Mouse (Mus musculus): ENCODE measurements around the gene Tsc22d3. TPM values are rescaled to one million over a fixed set of nuclear protein-coding genes. Genes with fewer than 3 reads are reported as not detected.
"Not testable (repeated sequence)": the region's sequence is repeated elsewhere in the genome, so short reads cannot be mapped to it uniquely, and the experiment has no call there.

Gene Tsc22d3
- total and polyA plus RNA-seq, 2 experiments from 2014 or later: 92.2 to 114 TPM

GRCm38 (mm10) chrX:140544737-140545136 is 55.7 kb downstream of the Tsc22d3 start:
- peak; percentile 66 for DNase-seq
- no peaks in the 10 kb centered on the region for H3K9me3 ChIP-seq (ENCODE audit: low read length)
- no peak overlapping the region for H3K27ac ChIP-seq (ENCODE audit: low read depth, low read length)
- no peaks in the 10 kb centered on the region for H3K4me1 ChIP-seq (ENCODE audit: insufficient read depth)
- H3K4me2 ChIP-seq (ENCODE audit: low read depth): no peak overlapping the region
- peak; percentile 68 for TF ChIP-seq CTCF (IDR thresholded peaks at IDR 0.05; ENCODE audit: low read depth)
- H3K9ac ChIP-seq: no peak overlapping the region
- H3K36me3 ChIP-seq (ENCODE audit: insufficient read depth): no peaks in the 10 kb centered on the region
- H3K4me3 ChIP-seq (ENCODE audit: low read depth, low read length): no peak overlapping the region
- no peaks in the 10 kb centered on the region; the same call in 1 of the 2 replicates for H3K27me3 ChIP-seq (ENCODE audit: insufficient read depth, low read length)
- 41% methylated on average over 3 of the region's 3 CpGs for WGBS
- no peak for ATAC-seq

GRCm38 (mm10) chrX:140542938-140543673 is 57.4 kb downstream of the Tsc22d3 start:
- Histone ChIP-seq H3K27ac (ENCODE audit: low read depth, low read length) (peak overlapping the region; percentile 74), H3K9ac (peak overlapping the region; percentile 68), H3K36me3 (ENCODE audit: insufficient read depth) (no peaks in the 10 kb centered on the region), H3K4me2 (ENCODE audit: low read depth) (peak overlapping the region; percentile 57), H3K27me3 (ENCODE audit: insufficient read depth, low read length) (no peaks in the 10 kb centered on the region; the same call in 1 of the 2 replicates), H3K4me3 (ENCODE audit: low read depth, low read length) (peak overlapping the region; percentile 46), H3K4me1 (ENCODE audit: insufficient read depth) (no peaks in the 10 kb centered on the region), H3K9me3 (ENCODE audit: low read length) (no peaks in the 10 kb centered on the region)
- peak; percentile 38 for TF ChIP-seq CTCF (IDR thresholded peaks at IDR 0.05; ENCODE audit: low read depth)
- WGBS: 34% methylated on average over 18 of the region's 18 CpGs
- ATAC-seq (peak; percentile 88), DNase-seq (peak; percentile 81)

- peak overlapping the region; percentile 46 for H3K4me3 ChIP-seq (ENCODE audit: low read depth, low read length)
- DNase-seq (no peak), ATAC-seq (peak; percentile 86)
- 25% methylated on average over 21 of the region's 21 CpGs for WGBS
- no peaks in the 10 kb centered on the region for H3K4me1 ChIP-seq (ENCODE audit: insufficient read depth)
- H3K4me2 ChIP-seq (ENCODE audit: low read depth): peak overlapping the region; percentile 57
- no peaks in the 10 kb centered on the region; the same call in 1 of the 2 replicates for H3K27me3 ChIP-seq (ENCODE audit: insufficient read depth, low read length)
- H3K27ac ChIP-seq (ENCODE audit: low read depth, low read length): peak overlapping the region; percentile 74
- no peaks in the 10 kb centered on the region for H3K36me3 ChIP-seq (ENCODE audit: insufficient read depth)
- no peaks in the 10 kb centered on the region for H3K9me3 ChIP-seq (ENCODE audit: low read length)
- no peak for TF ChIP-seq CTCF (IDR thresholded peaks at IDR 0.05; ENCODE audit: low read depth)
- peak overlapping the region; percentile 68 for H3K9ac ChIP-seq
Observed at GRCm38 (mm10) chrX:140542474-140542845, 58.0 kb downstream of the Tsc22d3 start.

DNA sequence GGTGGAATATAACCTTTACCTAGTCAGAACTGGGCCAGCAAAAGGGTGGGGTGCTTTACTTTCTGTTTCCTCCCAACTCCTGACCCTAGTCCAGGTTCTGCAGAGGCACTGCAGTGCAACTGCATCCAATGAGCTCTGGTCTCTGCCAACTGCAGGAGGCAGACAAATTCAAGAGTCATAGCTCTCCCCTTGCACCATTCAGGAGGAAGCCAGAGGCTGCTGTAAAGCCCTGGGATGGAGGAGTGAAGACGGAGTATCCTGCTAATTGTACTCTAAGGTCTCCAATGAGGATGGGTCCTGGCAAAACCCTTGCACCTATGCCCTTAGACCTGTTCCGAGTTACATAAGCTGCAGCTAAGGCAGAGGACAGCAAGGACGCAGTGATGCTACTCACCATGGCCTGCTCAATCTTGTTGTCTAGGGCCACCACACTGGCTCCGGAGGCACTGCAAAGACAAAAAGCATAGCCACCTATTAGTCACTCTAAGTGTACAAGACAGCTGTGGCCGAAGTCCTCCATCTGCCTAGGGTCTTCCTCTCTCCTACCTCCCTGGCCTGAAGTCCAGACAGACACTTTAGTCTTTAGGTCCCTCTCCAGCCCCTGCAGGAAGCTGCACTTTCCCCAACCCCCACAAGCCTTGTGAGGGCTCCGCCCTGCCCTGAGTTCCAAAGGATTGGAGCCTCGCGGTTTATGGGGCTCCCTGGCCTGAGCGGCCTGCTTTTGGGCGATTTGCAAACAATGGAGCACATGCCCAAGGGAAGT is 58.6 kb downstream of the Tsc22d3 start:
- Histone ChIP-seq H3K4me1 (ENCODE audit: insufficient read depth) (no peaks in the 10 kb centered on the region), H3K4me2 (ENCODE audit: low read depth) (peak overlapping the region; percentile 57), H3K9me3 (ENCODE audit: low read length) (no peaks in the 10 kb centered on the region), H3K9ac (peak overlapping the region; percentile 68), H3K27me3 (ENCODE audit: insufficient read depth, low read length) (no peaks in the 10 kb centered on the region; the same call in 1 of the 2 replicates), H3K36me3 (ENCODE audit: insufficient read depth) (no peaks in the 10 kb centered on the region), H3K4me3 (ENCODE audit: low read depth, low read length) (peak overlapping the region; percentile 46), H3K27ac (ENCODE audit: low read depth, low read length) (peak overlapping the region; percentile 74)
- TF ChIP-seq CTCF (IDR thresholded peaks at IDR 0.05; ENCODE audit: low read depth): no peak
- ATAC-seq (peak; percentile 57), DNase-seq (peak; percentile 55)
- 23% methylated on average over 10 of the region's 10 CpGs for WGBS

GRCm38 (mm10) chrX:140540500-140541114 is 59.9 kb downstream of the Tsc22d3 start:
- no peak for DNase-seq
- WGBS: 85% methylated on average over 15 of the region's 15 CpGs

DNA sequence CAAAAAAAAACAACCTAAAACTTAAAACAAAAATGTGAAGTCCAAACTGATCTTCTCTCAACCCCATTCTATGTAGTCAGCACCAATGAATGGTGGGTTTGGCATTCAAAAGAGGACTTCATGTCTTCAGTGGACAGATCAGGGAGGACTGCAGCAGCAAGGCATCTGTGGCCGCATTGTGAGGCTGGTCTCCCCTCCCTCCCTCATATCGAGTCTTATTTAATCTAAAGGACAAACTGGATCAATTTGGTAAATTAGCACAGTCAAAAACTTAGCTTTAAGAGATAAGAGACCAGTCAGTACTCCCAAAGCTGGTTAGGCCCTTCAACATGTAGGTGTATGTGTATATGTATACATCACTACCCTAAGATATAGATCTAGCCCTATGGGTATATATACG is 60.6 kb downstream of the Tsc22d3 start:
- not testable (repeated sequence) for H3K9ac ChIP-seq; H3K9me3 ChIP-seq (ENCODE audit: low read length); H3K4me2 ChIP-seq (ENCODE audit: low read depth); H3K36me3 ChIP-seq (ENCODE audit: insufficient read depth); ATAC-seq; H3K4me3 ChIP-seq (ENCODE audit: low read depth, low read length); H3K27me3 ChIP-seq (ENCODE audit: insufficient read depth, low read length); H3K27ac ChIP-seq (ENCODE audit: low read depth, low read length); H3K4me1 ChIP-seq (ENCODE audit: insufficient read depth); DNase-seq
- WGBS: 91% methylated on average over 3 of the region's 3 CpGs

More at GRCm38 (mm10) chrX:140540500-140541114, 59.9 kb downstream of the Tsc22d3 start:
- ATAC-seq: no peak
- no peaks in the 10 kb centered on the region for H3K9me3 ChIP-seq (ENCODE audit: low read length)
- no peaks in the 10 kb centered on the region; the same call in 1 of the 2 replicates for H3K27me3 ChIP-seq (ENCODE audit: insufficient read depth, low read length)
- H3K4me2 ChIP-seq (ENCODE audit: low read depth): 0 out of 2 replicates have a peak overlapping the region, but pooled peaks have one; percentile 57
- no peaks in the 10 kb centered on the region for H3K4me1 ChIP-seq (ENCODE audit: insufficient read depth)
- no peak overlapping the region for H3K27ac ChIP-seq (ENCODE audit: low read depth, low read length)
- no peak overlapping the region for H3K4me3 ChIP-seq (ENCODE audit: low read depth, low read length)
- no peaks in the 10 kb centered on the region for H3K36me3 ChIP-seq (ENCODE audit: insufficient read depth)
- H3K9ac ChIP-seq: no peak overlapping the region
- no peak for TF ChIP-seq CTCF (IDR thresholded peaks at IDR 0.05; ENCODE audit: low read depth)

Measured in forebrain, postnatal 0 days (tissue).